Mouse (Mus musculus) spleen, embryonic (tissue): ENCODE results near the gene Med25.

Source experiments
- CTCF ChIA-PET: fragments of 350-600 bp; sonication (Branson Sonifier 250); formaldehyde crosslinking; loops from one replicate; lab custom pipeline; 2022; lab: Charles Lee

The Med25 gene

GRCm38 (mm10) chr7:44864595-44865542 is 27.6 kb downstream of the Med25 start:
- CTCF ChIA-PET = no interaction called here

GRCm38 (mm10) chr7:44863982-44864494 is 28.5 kb downstream of the Med25 start:
- CTCF ChIA-PET = no interaction called here

- CTCF ChIA-PET = no interaction called here
Measured at GRCm38 (mm10) chr7:44863210-44863609, 29.3 kb downstream of the Med25 start.

GRCm38 (mm10) chr7:44862434-44862833 is 30.1 kb downstream of the Med25 start:
- CTCF ChIA-PET = no interaction called here

- CTCF ChIA-PET = interaction anchor here (0.8 kb wide), 1 partner anchor 31 kb away, joined by 3 read pairs; no protein-coding TSS in a partner anchor
Measured at GRCm38 (mm10) chr7:44861429-44861816, 31.1 kb downstream of the Med25 start.

- CTCF ChIA-PET = interaction anchor here (0.5 to 0.9 kb wide), 3 partner anchors 11 to 31 kb away, joined by 3 to 9 read pairs (median 3); no protein-coding TSS in a partner anchor
Measured at GRCm38 (mm10) chr7:44860576-44861428, 31.7 kb downstream of the Med25 start.

GRCm38 (mm10) chr7:44859896-44860295 is 32.6 kb downstream of the Med25 start:
- CTCF ChIA-PET = interaction anchor here (0.5 to 0.9 kb wide), 2 partner anchors 12 to 19 kb away, joined by 3 to 9 read pairs; no protein-coding TSS in a partner anchor

- CTCF ChIA-PET = interaction anchor here (0.7 to 1.1 kb wide), 2 partner anchors 32 to 657 kb away, joined by 3 read pairs; no protein-coding TSS in a partner anchor
Measured at GRCm38 (mm10) chr7:44857905-44858304, 34.6 kb downstream of the Med25 start.

- CTCF ChIA-PET = no interaction called here
Measured at GRCm38 (mm10) chr7:44857042-44857552, 35.4 kb downstream of the Med25 start, which contains the start of gene Pnkp. Pnkp (plus strand) TSS chr7:44857139.

GRCm38 (mm10) chr7:44856265-44856916 is 36.1 kb downstream of the Med25 start:
- CTCF ChIA-PET = no interaction called here

GRCm38 (mm10) chr7:44855036-44855435 is 37.5 kb downstream of the Med25 start:
- CTCF ChIA-PET = no interaction called here

- CTCF ChIA-PET = no interaction called here
Measured at GRCm38 (mm10) chr7:44854356-44855031, 38.0 kb downstream of the Med25 start.

- CTCF ChIA-PET = no interaction called here
Measured at GRCm38 (mm10) chr7:44853596-44854355, 38.7 kb downstream of the Med25 start.

GRCm38 (mm10) chr7:44853065-44853464 is 39.4 kb downstream of the Med25 start:
- CTCF ChIA-PET = interaction anchor here (0.8 kb wide), 1 partner anchor 111 kb away, joined by 3 read pairs; no protein-coding TSS in a partner anchor

GRCm38 (mm10) chr7:44852259-44853027 is 40.1 kb downstream of the Med25 start:
- CTCF ChIA-PET = interaction anchor here (0.8 kb wide), 1 partner anchor 110 kb away, joined by 3 read pairs; no protein-coding TSS in a partner anchor

- CTCF ChIA-PET = no interaction called here
Measured at GRCm38 (mm10) chr7:44851625-44852234, 40.8 kb downstream of the Med25 start.

GRCm38 (mm10) chr7:44850789-44851624 is 41.5 kb downstream of the Med25 start:
- CTCF ChIA-PET = no interaction called here
